Mouse (Mus musculus) MEL (cell line): ENCODE measurements at regions not wholly inside any gene's neighbourhood (a gene's known extent, or its start where the extent isn't known, plus 50 kb on each side); places are given as distances from the start of the nearest gene placed in this dataset.

Source experiments
- DNase-seq: peaks from one replicate; pipeline ENCODE4 v3.0.0; 2011; ENCODE audit warnings: low read depth, low spot score
- H3K27ac ChIP-seq: 2 replicates; pipeline ENCODE4 v1.5.1; 2012; ENCODE audit warnings: low read depth, mild to moderate bottlenecking, control low read depth, low read length, moderate library complexity; ENCODE audit not compliant: control insufficient read depth
- H3K27me3 ChIP-seq, 2 experiments: fragments of 150-350 bp in 1 of 2; sonication (generic) in 1 of 2; 2 replicates each; pipeline ENCODE4 v1.6.1; 2012; ENCODE audit warnings: low read length in 2 of 2, mild to moderate bottlenecking in 2 of 2, improper control_type of control experiment in 1 of 2, moderate library complexity in 1 of 2; ENCODE audit not compliant: insufficient read depth in 2 of 2, control insufficient read depth in 1 of 2
- H3K36me3 ChIP-seq, 2 experiments: 2 replicates each; pipeline ENCODE4 v1.6.1; 2012 to 2014; ENCODE audit warnings: low read length in 2 of 2, improper control_type of control experiment in 1 of 2, inconsistent platforms in 1 of 2, mild to moderate bottlenecking in 1 of 2; ENCODE audit not compliant: insufficient read depth in 2 of 2, control insufficient read depth in 1 of 2
- H3K4me1 ChIP-seq, 2 experiments: fragments of 150-350 bp in 1 of 2; sonication (generic) in 1 of 2; 2 replicates each; pipeline ENCODE4 v1.6.1; 2012; ENCODE audit warnings: low read length in 2 of 2, improper control_type of control experiment in 1 of 2, mild to moderate bottlenecking in 1 of 2; ENCODE audit not compliant: insufficient read depth in 2 of 2, control insufficient read depth in 1 of 2
- H3K4me3 ChIP-seq, 2 experiments: fragments of 150-350 bp in 1 of 2; sonication (generic) in 1 of 2; 2 replicates each; pipeline ENCODE4 v1.5.1; 2012; ENCODE audit warnings: low read depth in 2 of 2, low read length in 2 of 2, mild to moderate bottlenecking in 2 of 2, moderate library complexity in 2 of 2, control low read depth in 1 of 2, improper control_type of control experiment in 1 of 2; ENCODE audit not compliant: control insufficient read depth in 1 of 2, insufficient read depth in 1 of 2
- H3K79me2 ChIP-seq: 2 replicates; pipeline ENCODE4 v1.6.1; 2012; ENCODE audit warnings: mild to moderate bottlenecking, low read length, moderate library complexity; ENCODE audit not compliant: control insufficient read depth, poor library complexity, insufficient read depth
- H3K9ac ChIP-seq: 2 replicates; pipeline ENCODE4 v1.6.1; 2012; ENCODE audit warnings: low read depth, mild to moderate bottlenecking, control low read depth, low read length, moderate library complexity; ENCODE audit not compliant: control insufficient read depth, poor library complexity, severe bottlenecking
- H3K9me3 ChIP-seq: fragments of 150-350 bp; sonication (generic); replicated peaks from 2 replicates; pipeline ENCODE4 v1.6.1; 2012; ENCODE audit warnings: mild to moderate bottlenecking, low read length, improper control_type of control experiment, moderate library complexity; ENCODE audit not compliant: insufficient read depth
- BHLHE40 ChIP-seq: IDR thresholded peaks from 2 replicates; pipeline ENCODE4 v1.6.1; 2012; ENCODE audit warnings: low read depth, mild to moderate bottlenecking, inconsistent platforms, low read length, improper control_type of control experiment, borderline replicate concordance
- CHD2 ChIP-seq: IDR thresholded peaks from 2 replicates; pipeline ENCODE4 v1.6.1; 2011; ENCODE audit warnings: low read length, improper control_type of control experiment
- CTCF ChIP-seq, 3 experiments: IDR thresholded peaks in 2 of 3; conservative IDR thresholded peaks in 1 of 3; 2 replicates each; pipeline ENCODE4 v1.5.1; 2011 to 2012; ENCODE audit warnings: low read length in 3 of 3, low read depth in 2 of 3, mild to moderate bottlenecking in 2 of 3, improper control_type of control experiment in 1 of 3, inconsistent platforms in 1 of 3, mixed read lengths in 1 of 3, moderate library complexity in 1 of 3; ENCODE audit not compliant: control insufficient read depth in 1 of 3, insufficient read depth in 1 of 3, poor library complexity in 1 of 3, severe bottlenecking in 1 of 3
- ELF1 ChIP-seq: IDR thresholded peaks from 2 replicates; pipeline ENCODE4 v1.6.1; 2014; ENCODE audit warnings: low read depth, mild to moderate bottlenecking, inconsistent platforms, low read length, improper control_type of control experiment, moderate library complexity
- EP300 ChIP-seq, 2 experiments: IDR thresholded peaks; 2 replicates each; pipeline ENCODE4 v1.6.1; 2011; ENCODE audit warnings: improper control_type of control experiment in 2 of 2, low read length in 2 of 2, low read depth in 1 of 2, mild to moderate bottlenecking in 1 of 2
- GATA1 ChIP-seq: IDR thresholded peaks from 2 replicates; pipeline ENCODE4 v1.6.1; 2011; ENCODE audit warnings: low read depth, low read length, improper control_type of control experiment
- HCFC1 ChIP-seq: IDR thresholded peaks from 2 replicates; pipeline ENCODE4 v1.6.1; 2012; ENCODE audit warnings: low read depth, mild to moderate bottlenecking, inconsistent platforms, low read length, improper control_type of control experiment, moderate library complexity
- MAFK ChIP-seq: IDR thresholded peaks from 2 replicates; pipeline ENCODE4 v1.6.1; 2011; ENCODE audit warnings: low read depth, mild to moderate bottlenecking, low read length, improper control_type of control experiment, borderline replicate concordance
- MXI1 ChIP-seq: IDR thresholded peaks from 2 replicates; pipeline ENCODE4 v1.6.1; 2011; ENCODE audit warnings: mild to moderate bottlenecking, low read depth, low read length, improper control_type of control experiment
- MYC ChIP-seq: IDR thresholded peaks from 2 replicates; pipeline ENCODE4 v1.6.1; 2011; ENCODE audit warnings: low read depth, mild to moderate bottlenecking, low read length, improper control_type of control experiment, moderate library complexity
- NELFE ChIP-seq: IDR thresholded peaks from 2 replicates; pipeline ENCODE4 v1.6.1; 2011; ENCODE audit warnings: low read depth, low read length, improper control_type of control experiment
- NRF1 ChIP-seq: IDR thresholded peaks from 2 replicates; pipeline ENCODE4 v1.6.1; 2014; ENCODE audit warnings: low read depth, mild to moderate bottlenecking, inconsistent platforms, low read length, improper control_type of control experiment, moderate library complexity; ENCODE audit not compliant: poor library complexity, insufficient read depth, severe bottlenecking
- RAD21 ChIP-seq: IDR thresholded peaks from 2 replicates; pipeline ENCODE4 v1.6.1; 2011; ENCODE audit warnings: mild to moderate bottlenecking, low read depth, low read length, improper control_type of control experiment
- SIN3A ChIP-seq: IDR thresholded peaks from 2 replicates; pipeline ENCODE4 v1.6.1; 2012; ENCODE audit warnings: low read length, improper control_type of control experiment, inconsistent platforms
- SMC3 ChIP-seq: IDR thresholded peaks from 2 replicates; pipeline ENCODE4 v1.6.1; 2011; ENCODE audit warnings: low read depth, low read length, improper control_type of control experiment
- TAL1 ChIP-seq: IDR thresholded peaks from 2 replicates; pipeline ENCODE4 v1.6.1; 2012; ENCODE audit warnings: mild to moderate bottlenecking, inconsistent platforms, low read length, moderate library complexity, mixed read lengths
- USF2 ChIP-seq, 2 experiments: IDR thresholded peaks; 2 replicates each; pipeline ENCODE4 v1.6.1; 2011 to 2012; ENCODE audit warnings: improper control_type of control experiment in 2 of 2, low read length in 2 of 2, borderline replicate concordance in 1 of 2, inconsistent platforms in 1 of 2, low read depth in 1 of 2, mild to moderate bottlenecking in 1 of 2; ENCODE audit not compliant: insufficient read depth in 1 of 2
- ZC3H11A ChIP-seq: IDR thresholded peaks from 2 replicates; pipeline ENCODE4 v1.6.1; 2012; ENCODE audit warnings: low read depth, mild to moderate bottlenecking, inconsistent platforms, low read length, improper control_type of control experiment
- ZKSCAN1 ChIP-seq: IDR thresholded peaks from 2 replicates; pipeline ENCODE4 v1.6.1; 2012; ENCODE audit warnings: low read depth, mild to moderate bottlenecking, inconsistent platforms, low read length, improper control_type of control experiment, moderate library complexity
- ZNF384 ChIP-seq: IDR thresholded peaks from 2 replicates; pipeline ENCODE4 v1.6.1; 2012; ENCODE audit warnings: low read depth, mild to moderate bottlenecking, inconsistent platforms, low read length, improper control_type of control experiment

GRCm38 (mm10) chr7:73629182-73629581, 87.6 kb upstream of the Chd2 start:
- no peaks in the 10 kb centered on the region for H3K79me2 ChIP-seq
- H3K4me1 ChIP-seq: peaks cover 5 to 15% of the 10 kb centered on the region in 2 experiments
- DNase-seq: no peak
- peaks cover 0 to 8% of the 10 kb centered on the region in 2 experiments; a peak in 2 of 4 replicates for H3K36me3 ChIP-seq
- no peaks in the 10 kb centered on the region for H3K9me3 ChIP-seq
- H3K27ac ChIP-seq: no peak overlapping the region
- no peaks in the 10 kb centered on the region for H3K27me3 ChIP-seq
- no peak for TF ChIP-seq BHLHE40
- TF ChIP-seq NRF1: no peak
- TF ChIP-seq MXI1: no peak
- TF ChIP-seq TAL1: no peak
- no peak overlapping the region for H3K4me3 ChIP-seq
- no peak overlapping the region for H3K9ac ChIP-seq

- Histone ChIP-seq H3K9me3 (no peaks in the 10 kb centered on the region), H3K79me2 (no peaks in the 10 kb centered on the region), H3K27me3 (no peaks in the 10 kb centered on the region), H3K4me1 (peaks cover 5 to 15% of the 10 kb centered on the region in 2 experiments), H3K4me3 (0 out of 4 replicates have a peak overlapping the region, but pooled peaks of 1 of the 2 experiments have one; percentile 1), H3K36me3 (peaks cover 0 to 8% of the 10 kb centered on the region in 2 experiments; a peak in 2 of 4 replicates), H3K9ac (peak overlapping the region; percentile 9; the same call in 1 of the 2 replicates), H3K27ac (no peak overlapping the region)
- DNase-seq: peak; percentile 90
- TF ChIP-seq EP300 (IDR thresholded peaks at IDR 0.05; ENCODE audit: low read depth in 1 of 2, low read length in 2 of 2) (no peak), NRF1 (no peak), MXI1 (no peak), RAD21 (peak; percentile 99), HCFC1 (peak; percentile 17; the same call in 1 of the 2 replicates), GATA1 (peak; percentile 22; the same call in 1 of the 2 replicates), CHD2 (no peak), MYC (peak; percentile 51; the same call in 1 of the 2 replicates), USF2 (IDR thresholded peaks at IDR 0.05; ENCODE audit: borderline replicate concordance in 1 of 2, insufficient read depth in 1 of 2, low read depth in 1 of 2, low read length in 2 of 2) (no peak), ZNF384 (peak; percentile 65; the same call in 1 of the 2 replicates), ZKSCAN1 (no peak), NELFE (no peak), ELF1 (no peak), CTCF (IDR thresholded peaks at IDR 0.05 in 2 of 3, conservative IDR thresholded peaks at IDR 0.05 in 1 of 3; ENCODE audit: control insufficient read depth in 1 of 3, insufficient read depth in 1 of 3, low read depth in 2 of 3, low read length in 3 of 3, poor library complexity in 1 of 3, severe bottlenecking in 1 of 3) (peak; percentile 63 to 97 (median 96)), SMC3 (peak; percentile 98), ZC3H11A (peak; percentile 97), BHLHE40 (peak; percentile 26; the same call in 1 of the 2 replicates), SIN3A (peak; percentile 56), MAFK (no peak)
These were observed 86.4 kb upstream of the Chd2 start for GRCm38 (mm10) chr7:73628071-73628470.
